Mouse (Mus musculus) cortical plate, adult 2 months (tissue): ENCODE results near the gene Naa15.

Experiments used
- CTCF ChIP-seq: fragments of 200-500 bp; IDR thresholded peaks from 2 replicates; pipeline ENCODE4 v1.5.1; 2011; ENCODE audit warnings: mild to moderate bottlenecking, control low read depth, low read length; ENCODE audit not compliant: insufficient read depth; ENCODE audit errors: extremely low read depth
- POLR2A ChIP-seq: fragments of 200-500 bp; IDR thresholded peaks from 2 replicates; pipeline ENCODE4 v1.6.1; 2011; ENCODE audit warnings: mild to moderate bottlenecking, low read length, control low read depth; ENCODE audit not compliant: insufficient read depth; ENCODE audit errors: extremely low read depth

DNA sequence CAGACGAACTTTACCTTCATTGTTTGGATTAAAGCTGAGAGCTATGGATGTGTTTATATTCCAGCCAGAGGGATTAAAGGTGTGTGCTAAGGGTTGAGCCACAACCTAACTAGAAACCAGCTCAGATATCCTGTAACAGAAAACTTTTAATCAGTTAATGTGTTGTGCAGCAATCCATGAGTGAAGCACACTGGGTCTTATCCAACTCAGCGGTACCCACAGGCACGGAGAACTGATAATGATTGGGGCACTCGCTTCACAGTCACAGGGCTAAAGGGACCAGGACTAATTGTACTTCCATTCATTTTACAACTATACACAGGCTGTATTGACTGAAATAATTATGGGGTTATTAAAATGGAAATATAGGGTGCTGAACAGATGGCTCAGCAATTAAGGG lies 48.0 kb upstream of the Naa15 start:
- TF ChIP-seq CTCF, result no peak
- TF ChIP-seq POLR2A, result no peak
